Mouse (Mus musculus) kidney, embryonic 16.5 days (tissue): ENCODE measurements at regions not wholly inside any gene's neighbourhood (a gene's known extent, or its start where the extent isn't known, plus 50 kb on each side); places are given as distances from the start of the nearest gene placed in this dataset.

Experiments
- ATAC-seq: fragments of 200-750 bp; cut with Nextera tagmentation; 2 replicates; pipeline ENCODE4 v1.8.0; 2017; ENCODE audit warnings: moderate TSS enrichment; ENCODE audit not compliant: low FRiP score, low TSS enrichment
- H3K27ac ChIP-seq: fragments of 300-500 bp; sonication (generic); 2 replicates; pipeline ENCODE4 v1.5.1; 2014; ENCODE audit warnings: low read length
- H3K27me3 ChIP-seq: fragments of 300-500 bp; sonication (generic); 2 replicates; pipeline ENCODE4 v1.6.1; 2014; ENCODE audit warnings: low read length, control low read depth, mixed read lengths; ENCODE audit not compliant: insufficient read depth
- H3K36me3 ChIP-seq: fragments of 300-500 bp; sonication (generic); 2 replicates; pipeline ENCODE4 v1.6.1; 2014; ENCODE audit warnings: low read length, control low read depth, mixed read lengths; ENCODE audit not compliant: insufficient read depth
- H3K4me1 ChIP-seq: fragments of 300-500 bp; sonication (generic); 2 replicates; pipeline ENCODE4 v1.6.1; 2014; ENCODE audit warnings: low read length, control low read depth, mixed read lengths; ENCODE audit not compliant: insufficient read depth
- H3K4me2 ChIP-seq: fragments of 300-500 bp; sonication (generic); replicated peaks from 2 replicates; pipeline ENCODE4 v1.6.1; 2014; ENCODE audit warnings: low read depth, low read length
- H3K4me3 ChIP-seq: fragments of 300-500 bp; sonication (generic); 2 replicates; pipeline ENCODE4 v1.5.1; 2014; ENCODE audit warnings: mild to moderate bottlenecking, low read length
- H3K9ac ChIP-seq: fragments of 300-500 bp; sonication (generic); replicated peaks from 2 replicates; pipeline ENCODE4 v1.6.1; 2014; ENCODE audit warnings: low read length
- H3K9me3 ChIP-seq: fragments of 300-500 bp; sonication (generic); 2 replicates; pipeline ENCODE4 v1.6.1; 2016; ENCODE audit warnings: low read length, control low read depth
- WGBS: fragments of 180-500 bp; shearing (Covaris S2); extraction: QIAGEN DNeasy Blood & Tissue Kit; methylation state at CpG from one replicate; pipeline ENCODE4 v1.1.7; 2014; 5-methylcytosine and 5-hydroxymethylcytosine counted together

DNA sequence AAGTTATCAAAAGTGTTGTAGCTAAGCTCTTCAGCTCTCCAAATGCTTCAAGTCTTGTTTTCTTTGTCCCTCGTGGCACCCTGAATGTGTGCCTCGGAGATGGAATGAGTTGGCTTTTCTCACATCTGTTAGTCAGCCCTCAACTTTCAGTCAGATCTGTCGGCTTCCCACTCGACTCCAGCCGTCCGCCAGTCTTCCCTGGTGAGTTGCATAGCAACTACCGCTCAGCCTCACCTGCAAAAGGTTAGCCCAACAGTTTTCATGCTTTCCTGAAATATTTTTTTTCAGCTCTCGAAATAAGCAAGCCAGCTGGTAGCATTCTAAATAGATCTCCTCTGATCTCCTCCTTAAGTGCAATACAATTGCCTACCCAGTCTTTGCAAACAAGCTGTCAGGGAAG lies 601.2 kb downstream of the Dok5 start:
- Histone ChIP-seq H3K27ac (no peak overlapping the region), H3K9ac (no peak overlapping the region), H3K27me3 (no peaks in the 10 kb centered on the region), H3K9me3 (0 out of 2 replicates have a peak, but pooled peaks cover 2% of the 10 kb centered on the region), H3K36me3 (no peaks in the 10 kb centered on the region), H3K4me2 (no peak overlapping the region), H3K4me3 (no peak overlapping the region), H3K4me1 (no peaks in the 10 kb centered on the region)
- ATAC-seq: no peak
- 89% methylated on average over 8 of the region's 8 CpGs for WGBS

DNA sequence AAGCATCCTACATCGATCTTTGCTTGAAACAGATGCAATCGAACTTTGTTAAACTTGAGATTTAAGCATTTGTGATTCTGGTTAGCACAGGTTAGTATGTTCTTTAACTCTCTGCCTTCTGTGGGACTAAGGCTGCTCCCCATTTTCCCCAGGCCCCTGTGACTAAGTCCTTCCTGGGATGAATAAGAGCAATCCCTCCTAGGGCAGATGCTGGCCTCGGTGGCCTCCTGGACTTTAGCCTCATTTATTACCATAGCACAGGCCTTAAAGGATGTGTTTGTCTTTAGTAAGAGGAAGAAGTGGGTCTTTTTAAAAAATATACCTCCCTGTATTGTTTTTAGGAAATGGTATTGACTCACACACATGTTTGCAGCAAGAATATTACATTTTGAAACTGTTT lies 599.9 kb downstream of the Dok5 start:
- no peak overlapping the region for H3K4me3 ChIP-seq
- WGBS: 93% methylated on average over 3 of the region's 3 CpGs
- H3K9ac ChIP-seq: no peak overlapping the region
- H3K36me3 ChIP-seq: no peaks in the 10 kb centered on the region
- no peaks in the 10 kb centered on the region for H3K4me1 ChIP-seq
- H3K9me3 ChIP-seq: 0 out of 2 replicates have a peak, but pooled peaks cover 2% of the 10 kb centered on the region
- H3K27me3 ChIP-seq: no peaks in the 10 kb centered on the region
- no peak overlapping the region for H3K27ac ChIP-seq
- no peak overlapping the region for H3K4me2 ChIP-seq
- no peak for ATAC-seq

DNA sequence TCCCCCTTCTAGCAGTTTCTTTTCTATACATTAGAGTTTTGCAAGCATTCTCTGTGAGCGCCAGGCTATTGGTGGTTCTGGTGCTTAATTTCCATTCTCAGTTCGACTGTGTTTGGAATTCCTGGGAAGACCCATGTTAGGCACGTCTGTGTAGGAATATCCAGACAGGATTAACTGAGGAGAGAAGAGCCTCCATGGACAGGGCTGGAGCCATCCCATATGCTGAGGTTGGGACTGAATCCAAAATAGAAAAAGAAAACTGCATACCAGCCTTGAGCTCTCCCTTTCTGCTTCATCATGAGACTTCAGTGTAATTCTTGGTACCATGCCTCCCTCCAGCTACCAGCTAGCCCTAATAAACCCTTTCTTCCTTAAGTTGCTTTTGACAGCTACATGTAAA lies 595.3 kb downstream of the Dok5 start:
- WGBS: 70% methylated on average over 3 of the region's 3 CpGs
- Histone ChIP-seq H3K4me3 (no peak overlapping the region), H3K27me3 (no peaks in the 10 kb centered on the region), H3K4me2 (no peak overlapping the region), H3K9ac (no peak overlapping the region), H3K36me3 (no peaks in the 10 kb centered on the region), H3K27ac (no peak overlapping the region), H3K4me1 (no peaks in the 10 kb centered on the region), H3K9me3 (no peaks in the 10 kb centered on the region)
- ATAC-seq: no peak

DNA sequence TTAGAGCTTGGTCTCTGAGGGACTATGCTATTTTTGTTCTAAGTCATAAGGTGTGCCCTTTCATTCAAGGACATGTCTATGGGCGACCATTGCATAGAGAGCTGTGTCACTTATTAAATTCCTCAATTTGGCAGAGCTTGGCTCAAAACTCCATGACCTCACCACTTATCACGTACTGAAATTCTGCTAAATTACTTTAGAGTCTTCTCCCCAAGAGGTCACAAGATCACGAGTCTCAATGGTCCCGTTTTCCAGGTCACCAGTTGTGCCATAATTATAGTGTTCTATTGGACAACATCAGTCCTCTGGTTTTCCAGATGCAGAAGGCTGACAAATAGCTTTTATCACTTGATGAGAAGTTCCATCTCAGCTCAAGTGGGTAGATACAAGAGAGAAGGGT lies 576.9 kb downstream of the Dok5 start:
- no peak overlapping the region for H3K4me3 ChIP-seq
- H3K27ac ChIP-seq: no peak overlapping the region
- H3K9ac ChIP-seq: no peak overlapping the region
- H3K27me3 ChIP-seq: no peaks in the 10 kb centered on the region
- H3K4me2 ChIP-seq: no peak overlapping the region
- no peak for ATAC-seq
- no peaks in the 10 kb centered on the region for H3K9me3 ChIP-seq
- 81% methylated on average over 4 of the region's 4 CpGs for WGBS
- H3K36me3 ChIP-seq: no peaks in the 10 kb centered on the region
- no peaks in the 10 kb centered on the region for H3K4me1 ChIP-seq

DNA sequence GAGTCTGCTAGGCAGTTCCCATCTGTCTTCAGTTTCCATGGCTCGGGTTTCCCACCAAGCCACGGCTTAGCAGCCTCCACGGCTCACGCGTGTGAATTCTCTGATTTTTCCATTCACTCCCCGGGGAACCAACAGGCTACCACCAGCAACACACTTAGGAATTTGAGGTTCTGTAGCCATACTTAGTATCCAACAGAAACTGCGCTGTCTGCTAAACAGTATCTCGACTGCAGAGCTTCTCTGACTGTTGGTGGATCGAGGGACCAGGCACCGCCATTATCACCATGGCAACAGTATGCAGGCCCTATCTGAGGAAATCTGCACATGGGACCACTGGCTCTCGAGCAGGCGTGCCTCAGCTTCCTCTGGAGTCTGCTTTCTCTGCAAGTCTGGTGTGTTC lies 574.4 kb downstream of the Dok5 start:
- no peak for ATAC-seq
- 62% methylated on average over 12 of the region's 12 CpGs for WGBS
- H3K4me2 ChIP-seq: no peak overlapping the region
- H3K9me3 ChIP-seq: no peaks in the 10 kb centered on the region
- H3K9ac ChIP-seq: no peak overlapping the region
- H3K36me3 ChIP-seq: no peaks in the 10 kb centered on the region
- H3K4me3 ChIP-seq: no peak overlapping the region
- H3K4me1 ChIP-seq: no peaks in the 10 kb centered on the region
- H3K27ac ChIP-seq: no peak overlapping the region
- no peaks in the 10 kb centered on the region for H3K27me3 ChIP-seq

DNA sequence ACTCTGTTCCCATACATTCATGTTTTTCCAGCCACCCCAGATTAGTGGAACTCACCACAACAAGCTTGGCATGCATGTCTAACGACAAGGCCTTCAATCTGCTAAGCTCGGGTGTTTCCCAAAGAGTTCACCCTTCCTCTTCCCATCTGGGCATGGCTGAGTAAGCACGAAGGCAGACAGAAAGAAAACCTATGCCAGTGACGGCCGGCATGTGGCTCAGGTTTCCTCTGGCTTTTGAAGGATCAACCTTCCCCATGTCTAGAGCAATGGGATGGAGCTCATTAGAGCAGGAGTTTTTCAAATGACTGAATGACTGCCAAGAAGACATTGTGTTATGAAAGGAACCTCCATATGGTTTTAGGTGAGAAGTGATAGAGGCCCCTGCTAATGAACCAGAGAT lies 566.9 kb downstream of the Dok5 start:
- Histone ChIP-seq H3K27me3 (no peaks in the 10 kb centered on the region), H3K4me3 (no peak overlapping the region), H3K4me1 (no peaks in the 10 kb centered on the region), H3K36me3 (no peaks in the 10 kb centered on the region), H3K27ac (no peak overlapping the region), H3K9ac (no peak overlapping the region), H3K9me3 (no peaks in the 10 kb centered on the region), H3K4me2 (no peak overlapping the region)
- 38% methylated on average over 5 of the region's 5 CpGs for WGBS
- ATAC-seq: 0 out of 2 replicates have a peak, but pooled peaks have one; percentile 23

DNA sequence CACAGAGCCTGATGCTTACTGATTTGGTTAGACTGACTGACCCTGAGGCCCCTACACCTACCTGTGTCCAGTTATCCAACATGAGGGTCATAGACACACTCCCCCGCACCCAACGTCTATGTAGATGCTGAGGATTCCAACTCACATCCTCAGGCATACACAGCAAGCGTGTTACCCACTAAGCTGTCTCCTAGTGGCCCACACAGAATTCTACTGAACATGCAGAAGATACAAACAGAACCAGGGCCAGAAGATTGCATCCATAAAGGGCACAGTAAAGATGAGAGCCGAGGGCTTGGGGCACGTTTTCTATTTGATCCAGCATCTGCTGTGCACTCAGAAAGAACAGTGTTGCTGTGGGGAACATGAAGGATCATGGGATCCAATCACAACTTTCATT lies 564.0 kb downstream of the Dok5 start:
- Histone ChIP-seq H3K4me1 (no peaks in the 10 kb centered on the region), H3K27me3 (no peaks in the 10 kb centered on the region), H3K36me3 (no peaks in the 10 kb centered on the region), H3K9me3 (no peaks in the 10 kb centered on the region), H3K4me3 (no peak overlapping the region), H3K4me2 (no peak overlapping the region), H3K9ac (no peak overlapping the region), H3K27ac (no peak overlapping the region)
- WGBS: 84% methylated on average over 5 of the region's 5 CpGs
- no peak for ATAC-seq

DNA sequence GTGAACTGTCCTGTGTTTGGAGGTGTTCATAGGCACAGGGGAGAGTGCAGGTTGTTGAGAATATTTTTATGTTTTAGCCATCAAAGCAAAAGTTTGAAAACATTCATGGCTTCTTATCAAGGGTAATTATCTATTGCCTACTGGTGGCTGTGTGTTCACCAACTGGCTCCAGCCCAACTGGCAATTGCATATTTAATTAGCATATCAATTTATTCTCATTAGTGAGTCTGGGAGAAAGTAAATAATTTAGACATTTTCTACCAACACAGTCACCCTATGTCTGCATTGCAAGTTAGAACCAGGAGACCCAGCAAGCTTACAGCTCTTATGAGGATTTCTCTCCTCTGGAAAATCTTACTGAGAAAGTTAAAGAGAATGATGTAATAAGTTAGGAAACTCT lies 561.0 kb downstream of the Dok5 start:
- H3K4me2 ChIP-seq: no peak overlapping the region
- H3K27me3 ChIP-seq: no peaks in the 10 kb centered on the region
- H3K4me3 ChIP-seq: no peak overlapping the region
- H3K9me3 ChIP-seq: no peaks in the 10 kb centered on the region
- no peak for ATAC-seq
- H3K27ac ChIP-seq: no peak overlapping the region
- no peak overlapping the region for H3K9ac ChIP-seq
- no peaks in the 10 kb centered on the region for H3K4me1 ChIP-seq
- no peaks in the 10 kb centered on the region for H3K36me3 ChIP-seq

DNA sequence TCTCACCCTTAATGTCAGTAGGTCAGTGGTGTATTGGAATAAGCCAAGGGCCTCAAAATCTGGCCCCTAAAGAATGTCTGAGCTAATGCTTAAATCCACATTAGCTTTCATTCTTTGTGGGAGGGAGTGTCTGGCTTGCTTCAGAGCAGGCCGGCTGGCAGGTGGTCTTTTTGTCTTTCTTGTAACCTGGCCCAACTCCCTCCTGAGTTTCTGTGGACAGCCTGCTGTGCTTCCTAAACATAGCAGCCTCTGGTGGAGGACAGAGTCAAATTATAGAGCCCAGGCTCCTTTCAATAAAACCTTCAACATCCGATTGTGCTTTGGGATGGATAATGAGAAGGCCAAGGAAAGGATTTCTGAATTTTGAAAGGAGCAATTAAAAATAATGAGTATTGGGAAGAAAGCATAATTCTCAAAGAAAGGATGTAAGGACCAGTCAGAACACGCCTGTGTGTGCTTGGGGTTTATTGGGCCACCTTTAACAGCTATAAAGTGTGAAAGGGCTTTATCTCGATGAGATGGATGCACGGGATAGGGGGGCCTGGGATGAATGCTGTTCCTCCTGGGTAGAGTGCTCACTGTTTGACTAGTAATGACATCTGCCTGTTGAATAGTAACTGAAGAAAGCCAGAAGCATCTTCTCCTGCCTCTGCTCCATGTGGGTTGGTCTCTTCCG lies 554.2 kb downstream of the Dok5 start:
- Histone ChIP-seq H3K27ac (no peak overlapping the region), H3K4me2 (no peak overlapping the region), H3K9ac (no peak overlapping the region), H3K27me3 (no peaks in the 10 kb centered on the region), H3K4me1 (no peaks in the 10 kb centered on the region), H3K4me3 (no peak overlapping the region), H3K9me3 (peaks cover 8% of the 10 kb centered on the region; the same call in 1 of the 2 replicates), H3K36me3 (no peaks in the 10 kb centered on the region)
- no peak for ATAC-seq
- WGBS: 45% methylated on average over 6 of the region's 6 CpGs

DNA sequence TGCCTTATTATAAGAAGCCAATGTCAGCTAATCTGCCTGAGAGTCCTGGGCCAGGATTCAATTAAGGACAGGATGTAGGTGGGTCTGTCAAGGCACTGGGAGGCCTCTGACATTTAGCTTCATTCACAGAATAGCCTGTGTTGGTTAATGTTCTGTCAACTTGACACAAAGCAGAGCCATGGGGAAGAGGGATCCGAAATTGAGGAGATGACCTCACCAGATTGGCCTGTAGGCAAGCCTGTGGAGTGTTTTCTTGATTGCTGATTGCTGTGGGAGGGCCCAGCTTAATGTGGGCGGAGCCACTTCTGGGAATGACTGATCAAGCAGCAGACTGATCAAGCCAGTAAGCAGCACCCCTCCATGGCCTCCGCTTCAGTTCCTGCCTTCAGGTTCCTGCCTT lies 548.5 kb downstream of the Dok5 start:
- Histone ChIP-seq H3K27ac (no peak overlapping the region), H3K9me3 (peaks cover 8% of the 10 kb centered on the region; the same call in 1 of the 2 replicates), H3K4me3 (no peak overlapping the region), H3K36me3 (no peaks in the 10 kb centered on the region), H3K27me3 (no peaks in the 10 kb centered on the region), H3K9ac (no peak overlapping the region), H3K4me2 (no peak overlapping the region), H3K4me1 (no peaks in the 10 kb centered on the region)
- no peak for ATAC-seq
- 74% methylated on average over 3 of the region's 3 CpGs for WGBS
